Mouse (Mus musculus) thymus, postnatal 14 days (tissue): ENCODE measurements at regions not wholly inside any gene's neighbourhood (a gene's known extent, or its start where the extent isn't known, plus 50 kb on each side); places are given as distances from the start of the nearest gene placed in this dataset.

Source experiments
- DNase-seq: peaks from one replicate; pipeline ENCODE4 v3.0.0; 2021

DNA sequence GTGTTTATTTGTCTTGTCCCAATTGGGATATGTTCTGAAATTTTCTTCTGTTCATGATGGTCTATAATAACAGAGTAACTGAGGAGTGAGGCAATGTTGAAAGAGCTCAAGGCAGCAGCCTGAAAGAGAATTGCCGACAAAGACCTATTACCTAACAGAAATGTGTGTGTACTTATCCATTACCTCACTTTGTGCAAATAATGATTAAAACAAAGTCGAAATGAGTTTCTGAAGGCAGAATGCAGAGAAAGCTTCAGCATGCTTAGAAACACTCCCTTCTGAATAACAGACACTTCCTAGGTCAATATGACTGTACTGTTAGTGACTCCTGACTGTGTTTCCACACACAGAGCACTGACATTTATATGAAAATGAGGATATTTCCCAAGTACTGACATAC is 63.0 kb downstream of the Kbtbd8 start:
- DNase-seq: no peak

DNA sequence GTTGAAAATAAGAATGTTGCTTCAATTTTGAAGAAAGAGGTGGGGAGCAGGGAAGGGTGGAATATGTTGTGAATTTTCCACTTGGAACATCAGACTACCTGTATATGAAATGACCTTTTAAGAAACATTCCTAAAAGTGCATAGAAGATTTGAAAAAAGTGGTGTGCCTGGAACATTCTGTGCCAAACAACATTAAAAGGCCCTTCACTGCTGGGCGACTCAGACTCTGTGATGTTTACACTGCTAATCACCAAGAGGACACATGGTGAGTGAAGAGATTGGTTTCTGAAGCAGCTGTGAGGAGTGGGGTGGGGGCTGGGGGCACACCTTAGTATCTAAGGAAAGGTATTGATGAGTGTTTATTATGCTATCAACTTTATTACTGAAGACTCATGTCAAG is 65.2 kb downstream of the Kbtbd8 start:
- DNase-seq: no peak

DNA sequence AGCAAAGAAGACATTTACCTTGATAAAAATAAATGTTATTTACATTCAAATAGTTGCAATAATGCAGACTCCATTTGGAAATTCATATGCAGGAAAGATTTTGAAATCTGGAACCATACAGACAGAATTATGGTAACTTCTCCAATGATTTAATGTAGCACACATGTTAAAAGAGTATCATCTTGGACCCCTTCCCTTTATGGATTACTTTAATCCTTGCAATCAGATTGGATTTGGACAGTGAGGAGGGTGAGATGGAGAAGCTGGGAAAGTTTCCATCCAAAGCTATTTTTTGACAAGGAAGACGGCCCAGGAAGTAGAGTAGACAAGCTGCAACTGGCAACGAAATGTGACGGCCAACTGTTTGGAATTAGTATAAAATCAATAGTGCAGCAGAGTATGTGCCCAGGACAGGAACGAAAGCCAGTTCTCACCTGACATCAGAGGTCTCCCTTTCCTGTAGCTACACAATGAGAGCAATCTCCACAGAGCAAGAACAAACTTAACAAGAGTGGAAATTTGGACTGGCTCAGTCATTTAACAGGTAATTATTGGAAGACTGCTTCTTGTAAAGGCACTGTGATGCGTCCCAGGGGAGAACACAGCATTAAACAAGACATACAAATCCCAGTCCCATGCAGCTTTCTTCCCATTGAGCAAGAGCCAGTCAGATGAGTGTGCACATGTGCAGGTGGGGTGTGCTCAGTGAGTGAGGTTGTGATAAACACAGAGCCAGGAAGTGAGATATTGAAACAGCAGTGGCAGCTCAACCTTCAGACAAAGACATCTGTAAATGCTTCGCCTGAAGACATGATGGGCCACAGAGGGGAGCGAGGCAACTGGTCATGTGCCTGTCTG is 68.3 kb downstream of the Kbtbd8 start:
- DNase-seq: no peak

DNA sequence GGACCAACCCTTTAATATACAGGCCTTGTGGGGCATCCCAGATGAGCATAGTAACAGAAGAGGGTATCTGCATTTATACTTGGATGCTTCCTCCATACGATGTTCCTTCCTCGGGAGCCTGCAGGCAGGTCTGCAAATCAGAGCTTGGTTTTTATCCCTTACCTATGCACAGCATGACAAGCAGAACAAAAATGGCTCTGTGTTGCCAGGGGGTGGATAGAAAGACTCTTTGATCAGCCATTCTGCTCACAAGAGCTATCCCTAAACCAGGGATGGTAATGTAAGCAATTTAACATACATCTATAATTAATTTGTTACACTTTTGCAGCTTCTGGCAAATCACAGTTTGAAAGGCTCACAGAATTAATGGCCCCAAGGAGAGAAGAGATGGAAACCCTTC is 79.6 kb downstream of the Kbtbd8 start:
- DNase-seq: no peak

DNA sequence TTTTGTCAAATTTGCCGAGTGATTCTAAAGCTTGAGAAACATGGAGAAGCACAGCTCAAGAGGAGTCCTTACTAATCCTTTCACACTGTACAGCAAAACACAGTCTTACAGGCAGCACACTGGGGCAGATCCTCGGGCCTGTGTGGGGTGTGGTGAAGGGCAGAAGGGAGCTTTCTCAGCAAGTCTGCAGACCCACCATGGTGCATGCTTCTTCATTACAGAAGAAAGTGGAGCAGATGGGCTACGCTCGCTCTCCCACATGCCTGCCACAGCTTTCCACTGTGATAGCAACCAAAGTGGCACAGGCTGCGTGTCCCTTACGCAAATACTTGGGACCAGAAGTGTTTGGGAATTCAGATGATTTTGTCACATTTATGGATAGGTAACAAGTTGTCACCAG is 81.6 kb downstream of the Kbtbd8 start:
- DNase-seq: no peak

DNA sequence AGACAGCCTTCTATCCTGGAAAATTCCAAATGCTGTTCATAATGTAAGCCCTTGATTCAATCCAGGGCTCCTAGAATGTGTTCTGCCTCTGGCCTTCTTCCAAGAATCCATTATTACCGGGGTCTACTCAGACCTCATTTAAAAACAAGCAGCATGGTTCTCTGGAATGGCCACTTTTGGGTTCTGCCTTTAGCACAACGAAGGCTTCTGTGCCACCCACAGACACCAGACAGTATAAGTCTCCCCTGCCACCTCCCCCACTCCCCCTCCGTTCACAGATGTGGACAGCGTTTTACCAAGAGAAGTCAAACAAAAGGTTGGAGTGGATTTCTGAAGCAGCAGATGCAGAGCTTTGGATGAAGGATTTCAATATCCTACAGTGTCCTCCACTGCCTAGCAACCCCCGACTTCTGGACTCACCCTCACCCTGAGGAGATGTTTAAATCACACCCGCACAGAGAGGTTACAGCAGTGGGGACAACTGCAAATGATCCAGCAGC is 85.3 kb downstream of the Kbtbd8 start:
- DNase-seq: no peak

DNA sequence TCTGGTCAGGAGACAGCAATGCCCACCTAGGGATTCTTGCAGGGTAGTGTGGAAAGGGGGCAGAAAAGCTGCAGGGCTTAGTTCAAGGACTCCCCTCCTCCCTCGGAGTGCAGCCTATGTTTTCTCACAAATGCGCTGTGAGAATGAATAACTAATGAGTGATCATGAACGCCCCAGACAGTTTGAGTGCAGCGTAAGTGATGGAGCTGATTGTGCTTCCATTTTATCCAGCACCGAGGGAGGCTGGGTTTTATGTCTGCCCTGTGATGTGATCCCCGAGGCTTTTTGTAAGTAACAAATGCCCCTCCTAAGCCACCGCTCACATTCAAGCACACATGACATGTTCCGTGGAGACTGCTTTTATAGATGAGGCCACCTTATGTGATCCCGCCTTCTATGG is 85.9 kb downstream of the Kbtbd8 start:
- DNase-seq: no peak

DNA sequence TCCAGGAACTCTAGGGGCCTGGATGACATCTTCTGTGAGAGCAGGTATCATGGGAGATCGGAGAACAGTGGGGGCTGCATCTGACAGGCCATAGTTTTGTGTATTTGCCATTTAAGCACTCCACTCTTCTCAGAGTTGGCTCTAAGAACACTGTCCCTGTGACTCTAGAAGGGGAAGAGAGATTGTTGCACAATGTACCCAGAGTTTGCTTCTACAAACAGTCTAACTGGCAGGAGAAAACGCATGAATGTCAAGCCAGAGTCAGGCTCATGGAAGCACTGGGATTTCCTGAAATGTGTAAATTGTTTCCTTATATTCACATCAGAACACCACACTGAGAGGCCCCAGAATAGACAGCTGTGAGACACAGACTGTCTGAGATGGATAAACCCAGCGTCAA is 87.2 kb downstream of the Kbtbd8 start:
- DNase-seq: no peak

DNA sequence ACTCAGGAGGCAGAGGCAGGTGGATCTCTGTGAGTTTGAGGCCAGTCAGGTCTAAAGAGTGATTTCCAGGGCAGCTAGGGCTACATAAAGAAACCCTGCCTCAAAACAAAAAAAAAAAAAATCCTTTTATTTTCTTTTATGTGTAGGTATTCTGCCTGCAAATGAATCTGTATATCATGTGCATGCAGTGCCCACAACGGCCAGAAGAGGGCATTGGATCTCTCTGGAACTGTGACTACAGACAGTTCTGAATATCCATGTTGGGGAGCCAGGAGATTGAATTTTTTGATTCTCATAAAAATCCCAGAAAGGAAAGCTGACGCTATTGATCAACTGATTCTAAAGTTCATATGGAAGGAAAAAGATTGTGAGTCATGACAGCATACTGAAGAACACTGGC is 90.0 kb downstream of the Kbtbd8 start:
- peak; percentile 25 for DNase-seq

DNA sequence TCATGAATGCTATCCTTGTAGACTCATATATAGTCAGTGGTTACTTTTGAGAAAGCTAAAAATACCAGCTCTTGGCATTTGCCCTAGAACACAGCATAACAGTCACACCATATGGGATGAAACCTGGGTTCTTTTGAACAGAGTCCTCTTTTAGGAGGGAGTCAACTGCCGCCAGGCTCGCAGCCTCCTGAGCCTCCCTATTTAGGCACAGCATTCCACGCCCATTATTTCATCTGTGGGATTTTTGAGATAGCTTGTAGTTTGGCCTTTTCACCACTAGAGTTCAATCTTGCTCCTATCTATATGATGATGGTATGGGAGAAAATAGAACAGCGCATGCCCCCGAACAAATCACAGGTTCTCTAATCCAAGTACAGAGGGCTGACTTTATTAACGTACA is 100.4 kb downstream of the Kbtbd8 start:
- no peak for DNase-seq

DNA sequence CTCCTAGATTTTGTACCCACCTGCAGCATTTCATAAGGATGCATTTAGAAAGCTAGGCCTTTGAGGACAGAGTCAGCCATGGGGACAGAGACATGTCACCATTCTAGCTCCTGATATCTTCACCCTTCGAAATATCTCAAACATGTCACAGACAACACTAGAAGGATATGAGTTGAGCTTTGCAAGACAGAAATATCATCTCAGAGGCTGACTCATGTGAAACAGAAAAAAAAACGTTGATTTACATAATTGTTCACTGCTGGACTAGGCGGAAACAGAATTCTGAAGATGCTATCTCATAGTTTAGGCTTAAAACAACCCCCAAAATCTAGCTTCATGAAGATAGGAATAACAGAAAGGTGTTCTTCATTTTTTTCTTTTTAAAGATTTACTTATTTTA is 101.8 kb downstream of the Kbtbd8 start:
- DNase-seq: no peak

DNA sequence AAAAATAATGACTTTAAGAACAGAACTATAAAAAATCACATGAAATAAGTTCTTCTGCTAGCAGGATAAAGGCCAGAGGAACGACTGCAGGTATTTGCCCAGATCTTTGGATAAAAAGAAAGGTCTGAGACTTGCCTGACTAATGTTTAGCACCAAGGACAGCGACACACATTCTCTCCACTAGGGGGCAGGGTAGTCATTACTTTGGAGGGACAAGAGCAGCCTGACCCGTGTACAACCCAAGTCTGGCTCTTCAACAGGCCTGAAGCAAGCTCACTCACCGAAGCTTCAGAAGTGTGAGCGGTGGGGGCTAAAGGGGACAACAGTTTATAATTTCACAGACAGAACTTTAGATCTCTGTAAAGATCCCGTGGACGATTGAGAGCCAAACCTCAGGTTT is 98.4 kb upstream of the Gm10234 start:
- peak; percentile 67 for DNase-seq

DNA sequence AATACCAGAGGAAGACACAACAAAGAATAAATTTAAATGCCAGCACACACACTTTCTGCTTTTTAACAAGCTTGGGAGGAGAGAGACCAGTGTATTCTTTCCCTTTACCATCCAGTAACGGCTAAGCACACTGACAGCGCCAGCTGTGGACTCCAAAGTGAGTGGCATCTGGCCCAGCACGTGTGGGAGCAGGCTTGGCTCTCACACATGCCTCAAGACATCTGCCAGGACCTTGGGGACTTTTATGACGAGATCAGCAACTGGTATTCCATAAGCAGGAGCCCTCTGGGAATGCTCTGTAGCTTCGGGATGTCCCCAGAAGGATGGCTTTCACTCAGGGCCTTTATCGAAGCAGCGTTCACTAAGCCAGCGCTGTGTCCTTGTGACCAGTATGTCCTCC is 92.0 kb upstream of the Gm10234 start:
- DNase-seq: no peak

DNA sequence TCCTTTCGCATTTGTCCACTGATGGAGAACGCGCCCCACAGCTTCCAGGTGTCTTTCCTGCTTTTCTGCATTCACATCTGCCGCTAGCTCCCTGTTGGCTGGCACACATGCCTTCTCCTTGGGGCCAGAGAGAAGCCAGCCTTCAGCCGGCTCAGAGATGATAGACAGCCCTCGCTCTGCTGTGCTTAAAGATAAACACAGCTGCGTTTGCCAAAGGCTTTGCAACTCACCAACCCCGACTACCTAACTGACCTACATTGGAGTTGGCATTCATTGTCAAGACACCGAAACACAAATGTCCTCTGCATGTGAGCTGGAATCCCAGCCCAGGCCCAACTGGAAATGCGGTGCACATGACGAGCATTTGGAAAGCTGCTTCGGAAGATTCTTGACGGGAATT is 87.2 kb upstream of the Gm10234 start:
- no peak for DNase-seq

DNA sequence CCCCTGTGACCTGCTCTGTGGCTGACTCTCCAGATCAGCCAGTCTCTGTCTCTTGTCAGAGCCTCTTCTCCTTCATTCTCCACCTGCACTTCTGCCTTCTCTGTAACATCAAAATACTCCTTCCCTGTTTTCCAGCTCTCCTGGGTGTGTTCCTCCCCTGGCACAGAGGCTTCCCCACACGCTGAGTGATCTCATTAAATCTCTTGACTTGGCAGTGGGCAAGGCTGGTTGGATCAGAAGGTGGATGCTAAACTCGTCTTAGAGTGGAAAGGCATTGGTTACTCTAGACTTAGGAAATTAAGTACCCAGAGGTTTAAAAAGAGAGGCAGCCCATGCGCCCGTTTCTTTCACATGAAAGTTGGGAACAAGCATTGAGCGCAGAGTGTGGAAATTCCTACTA is 78.3 kb upstream of the Gm10234 start:
- no peak for DNase-seq

DNA sequence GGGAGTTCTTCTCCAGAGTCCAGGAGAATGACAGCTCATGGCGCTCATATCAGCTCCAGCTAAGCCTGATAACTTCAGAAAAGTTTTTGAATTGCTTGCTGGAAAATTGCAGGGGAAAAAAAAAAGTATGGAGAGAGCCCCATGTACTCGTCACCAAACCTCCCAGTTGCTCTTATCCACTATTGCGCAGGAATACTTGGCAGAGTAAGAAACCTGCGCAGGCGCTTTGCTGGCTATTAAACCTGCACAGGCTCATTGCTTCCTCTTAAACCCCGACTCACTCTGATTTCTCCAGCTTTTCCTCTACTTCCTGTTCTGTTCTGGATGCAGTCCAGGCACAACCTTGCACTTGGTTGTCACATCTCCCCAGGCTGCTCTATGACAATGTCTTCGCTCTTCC is 77.0 kb upstream of the Gm10234 start:
- no peak for DNase-seq

DNA sequence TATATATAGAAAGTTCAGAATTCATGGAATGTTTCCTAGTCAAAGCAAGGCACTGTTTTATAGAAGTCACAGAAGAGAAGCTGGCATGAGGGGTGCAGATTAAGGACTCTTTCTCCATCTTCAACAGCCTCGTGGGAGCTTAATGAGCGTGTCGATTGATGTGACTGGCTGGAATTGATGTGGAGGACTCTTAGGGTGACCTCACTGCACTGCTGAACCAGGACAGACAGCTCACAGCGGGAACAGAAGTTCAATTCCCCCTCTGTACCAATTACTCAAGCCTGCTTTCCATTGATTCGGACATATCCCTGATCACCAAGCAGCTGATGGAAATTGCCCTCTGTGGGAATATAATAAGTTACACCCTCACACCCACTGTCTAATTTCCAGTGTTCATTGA is 65.6 kb upstream of the Gm10234 start:
- DNase-seq: no peak

DNA sequence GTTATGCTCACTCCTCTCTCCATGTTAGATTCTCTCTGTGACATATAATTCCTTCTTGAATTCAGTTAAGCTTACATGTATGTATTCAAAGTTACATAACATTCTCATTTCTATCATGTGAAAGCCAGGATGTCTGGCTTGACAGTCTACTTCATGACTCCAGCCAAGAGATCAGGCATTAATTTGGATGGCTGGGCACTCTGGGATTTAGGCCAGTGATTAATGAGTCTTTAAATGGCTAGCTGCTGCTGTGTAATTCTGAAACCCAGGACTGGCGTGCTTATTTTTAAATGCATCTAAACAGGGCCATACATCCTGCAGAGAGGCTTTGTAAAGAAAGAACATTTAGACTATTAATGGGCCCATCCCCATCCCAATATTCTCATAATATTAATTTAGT is 60.9 kb upstream of the Gm10234 start:
- no peak for DNase-seq

DNA sequence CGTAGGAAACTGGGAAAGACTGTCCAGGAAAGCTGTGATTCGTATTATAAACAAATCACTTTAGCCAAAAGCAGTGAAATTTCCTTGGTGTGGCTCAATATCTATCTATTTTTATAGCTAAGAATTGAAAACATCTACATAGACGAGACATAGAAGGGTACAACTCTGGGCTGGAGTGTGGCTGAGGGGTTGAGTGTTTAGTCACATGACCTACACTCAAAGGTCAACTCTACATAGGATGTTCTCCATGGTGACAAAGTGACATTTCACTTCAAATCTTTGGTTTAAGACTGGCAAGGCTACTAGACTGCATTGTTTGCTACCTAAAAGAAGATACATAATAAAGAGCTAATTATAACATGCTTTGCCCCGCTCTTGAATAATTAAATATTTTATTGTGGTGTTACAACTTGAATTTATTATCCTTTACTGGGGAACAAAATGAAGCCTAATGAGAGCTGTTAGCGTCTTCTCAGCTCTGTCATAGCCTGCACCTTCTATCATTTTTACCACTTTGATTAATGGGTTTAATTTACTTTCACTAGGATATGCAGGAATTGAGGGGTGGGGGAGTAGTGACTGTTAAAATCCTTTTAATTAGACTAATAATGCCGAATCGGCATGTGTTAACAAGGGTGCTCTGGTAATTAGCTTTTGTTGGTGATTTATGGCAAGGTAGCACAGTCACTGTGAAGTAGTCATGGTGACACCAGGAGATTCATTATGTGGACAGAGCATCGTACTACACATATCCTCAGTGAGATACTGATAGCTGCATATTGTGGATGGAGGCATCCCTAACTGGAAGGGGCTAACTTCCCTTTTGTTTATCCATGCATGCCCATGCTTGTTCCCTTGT is 57.7 kb upstream of the Gm10234 start:
- DNase-seq: no peak

DNA sequence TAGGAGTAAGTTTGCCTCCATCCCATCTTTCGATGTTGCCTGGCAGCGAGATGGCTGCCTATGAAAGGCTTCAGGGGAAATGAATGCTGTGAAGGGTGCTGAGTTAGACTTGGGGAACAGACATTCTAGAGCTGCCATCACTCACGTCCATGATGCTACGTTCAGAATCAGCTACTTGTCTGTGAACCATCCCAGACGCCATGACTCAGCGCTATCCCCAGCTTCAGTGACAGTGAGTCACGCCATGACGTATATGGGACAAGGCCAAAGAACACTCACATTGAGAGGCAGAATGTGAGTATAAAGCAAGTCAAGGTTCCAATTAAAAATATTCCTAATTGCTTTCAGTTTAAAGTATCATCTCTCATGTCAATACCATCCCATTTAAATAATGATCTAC is 52.4 kb upstream of the Gm10234 start:
- no peak for DNase-seq
